Mouse (Mus musculus) embryonic stem cell, embryonic (primary cell): ENCODE results near the gene Abl1.

ENCODE experiments used
- CTCF ChIA-PET, 4 experiments: fragments of 300-600 bp in 2 of 4; fragments of 350-600 bp in 2 of 4; sonication (Branson Sonifier 250); formaldehyde crosslinking; loops; one replicate each; lab custom pipeline; 2022; ENCODE audit warnings: inconsistent platforms in 2 of 4; lab: Charles Lee
- POLR2A ChIA-PET, 4 experiments: fragments of 300-600 bp in 2 of 4; fragments of 350-600 bp in 2 of 4; sonication (Branson Sonifier 250); formaldehyde crosslinking; loops; one replicate each; lab custom pipeline; 2022; ENCODE audit warnings: antibody characterized with exemption in 4 of 4, inconsistent platforms in 1 of 4; lab: Charles Lee

The Abl1 gene

GRCm38 (mm10) chr2:31785074-31785473 lies 96.9 kb downstream of the Abl1 start:
- ChIA-PET POLR2A (interaction anchor here in 3 of 4 experiments (0.5 to 1.4 kb wide), 6 partner anchors 11 to 347 kb away, joined by 3 to 7 read pairs (median 3); partner anchors contain the start of gene Qrfp (in 1 of the 3)), CTCF (interaction anchor here (0.5 to 3.3 kb wide), 48 partner anchors 8 to 1545 kb away, joined by 3 to 24 read pairs (median 4); partner anchors contain the start of gene Abl1 (in 2 of the 4))

- CTCF ChIA-PET: interaction anchor here in 3 of 4 experiments (0.6 to 3.3 kb wide), 19 partner anchors 10 to 102 kb away, joined by 3 to 11 read pairs (median 4); partner anchors contain the start of genes Lamc3 (in 1 of the 3) and Qrfp (in 1 of the 3)
- POLR2A ChIA-PET: interaction anchor here in 2 of 4 experiments (0.5 to 2.4 kb wide), 3 partner anchors 13 to 171 kb away, joined by 3 to 7 read pairs (median 3); no protein-coding TSS in a partner anchor
These were observed 98.9 kb downstream of the Abl1 start for GRCm38 (mm10) chr2:31787029-31787428.

GRCm38 (mm10) chr2:31788227-31788626 lies 100.1 kb downstream of the Abl1 start:
- POLR2A ChIA-PET: interaction anchor here in 1 of 4 experiments (1.0 to 2.4 kb wide), 4 partner anchors 15 to 251 kb away, joined by 3 to 7 read pairs (median 4); no protein-coding TSS in a partner anchor
- CTCF ChIA-PET: interaction anchor here (0.7 to 2.1 kb wide), 9 partner anchors 16 to 1041 kb away, joined by 3 to 9 read pairs (median 4); partner anchors contain the start of gene Qrfp (in 1 of the 4)

- POLR2A ChIA-PET: interaction anchor here in 2 of 4 experiments (0.6 to 1.6 kb wide), 8 partner anchors 9 to 200 kb away, joined by 3 to 5 read pairs (median 3); no protein-coding TSS in a partner anchor
These were observed 101.0 kb downstream of the Abl1 start for GRCm38 (mm10) chr2:31789215-31789614.

GRCm38 (mm10) chr2:31790728-31791251 lies 102.6 kb downstream of the Abl1 start:
- CTCF ChIA-PET: interaction anchor here in 1 of 4 experiments (0.6 kb wide), 2 partner anchors 33 to 336 kb away, joined by 3 read pairs; no protein-coding TSS in a partner anchor
- POLR2A ChIA-PET: interaction anchor here in 1 of 4 experiments (1.0 to 2.4 kb wide), 2 partner anchors 10 to 31 kb away, joined by 4 to 6 read pairs; no protein-coding TSS in a partner anchor

More at GRCm38 (mm10) chr2:31789215-31789614, 101.0 kb downstream of the Abl1 start:
- CTCF ChIA-PET: interaction anchor here in 1 of 4 experiments (0.9 kb wide), 1 partner anchor 87 kb away, joined by 3 read pairs; no protein-coding TSS in a partner anchor

- ChIA-PET POLR2A (interaction anchor here in 2 of 4 experiments (0.6 to 2.4 kb wide), 4 partner anchors 10 to 166 kb away, joined by 3 to 6 read pairs (median 4); no protein-coding TSS in a partner anchor), CTCF (no interaction called here)
These were observed 103.1 kb downstream of the Abl1 start for GRCm38 (mm10) chr2:31791260-31791659.

- ChIA-PET CTCF (interaction anchor here in 1 of 4 experiments (1.4 kb wide), 1 partner anchor 109 kb away, joined by 6 read pairs; no protein-coding TSS in a partner anchor), POLR2A (no interaction called here)
These were observed 104.4 kb downstream of the Abl1 start for GRCm38 (mm10) chr2:31792611-31793010.

GRCm38 (mm10) chr2:31796943-31797342 lies 108.8 kb downstream of the Abl1 start:
- POLR2A ChIA-PET: interaction anchor here in 1 of 4 experiments (0.7 kb wide), 1 partner anchor 252 kb away, joined by 4 read pairs; no protein-coding TSS in a partner anchor

GRCm38 (mm10) chr2:31801416-31801815 lies 113.2 kb downstream of the Abl1 start:
- ChIA-PET CTCF (interaction anchor here (0.6 to 3.2 kb wide), 13 partner anchors 9 to 1689 kb away, joined by 3 to 16 read pairs (median 5); partner anchors contain the start of genes Abl1 (in 1 of the 4) and Qrfp (in 1 of the 4)), POLR2A (interaction anchor here in 3 of 4 experiments (0.5 to 2.7 kb wide), 15 partner anchors 9 to 770 kb away, joined by 3 to 8 read pairs (median 4); partner anchors contain the start of genes Qrfp (in 2 of the 3), Abl1 (in 1 of the 3) and Nup214 (in 1 of the 3))

More at GRCm38 (mm10) chr2:31796943-31797342, 108.8 kb downstream of the Abl1 start:
- CTCF ChIA-PET: interaction anchor here in 2 of 4 experiments (1.4 to 1.5 kb wide), 3 partner anchors 10 to 12 kb away, joined by 3 to 7 read pairs (median 3); no protein-coding TSS in a partner anchor

GRCm38 (mm10) chr2:31802811-31803210 lies 114.6 kb downstream of the Abl1 start:
- POLR2A ChIA-PET: interaction anchor here in 1 of 4 experiments (1.5 kb wide), 1 partner anchor 8 kb away, joined by 3 read pairs; the partner anchor contains the start of gene Qrfp
- CTCF ChIA-PET: interaction anchor here in 2 of 4 experiments (2.6 to 3.2 kb wide), 2 partner anchors 21 kb away, joined by 11 to 16 read pairs; no protein-coding TSS in a partner anchor

- ChIA-PET POLR2A (interaction anchor here in 2 of 4 experiments (0.5 to 2.0 kb wide), 2 partner anchors 68 to 123 kb away, joined by 3 to 4 read pairs; no protein-coding TSS in a partner anchor), CTCF (interaction anchor here in 1 of 4 experiments (1.1 kb wide), 1 partner anchor 16 kb away, joined by 5 read pairs; no protein-coding TSS in a partner anchor)
These were observed 115.3 kb downstream of the Abl1 start for GRCm38 (mm10) chr2:31803480-31803879.

GRCm38 (mm10) chr2:31806639-31807382 lies 118.6 kb downstream of the Abl1 start:
- CTCF ChIA-PET: interaction anchor here in 1 of 4 experiments (2.2 kb wide), 1 partner anchor 17 kb away, joined by 6 read pairs; no protein-coding TSS in a partner anchor

GRCm38 (mm10) chr2:31808410-31809357 lies 120.5 kb downstream of the Abl1 start:
- CTCF ChIA-PET: interaction anchor here (0.5 to 3.8 kb wide), 15 partner anchors 9 to 596 kb away, joined by 3 to 29 read pairs (median 4); no protein-coding TSS in a partner anchor
- POLR2A ChIA-PET: interaction anchor here in 3 of 4 experiments (0.5 to 1.7 kb wide), 9 partner anchors 11 to 521 kb away, joined by 3 to 4 read pairs (median 3); partner anchors contain the start of genes Abl1 (in 1 of the 3) and Fam78a (in 1 of the 3)

More at GRCm38 (mm10) chr2:31806639-31807382, 118.6 kb downstream of the Abl1 start:
- POLR2A ChIA-PET: no interaction called here

- ChIA-PET CTCF (interaction anchor here (0.6 to 3.8 kb wide), 14 partner anchors 9 to 595 kb away, joined by 3 to 29 read pairs (median 4); no protein-coding TSS in a partner anchor), POLR2A (interaction anchor here in 2 of 4 experiments (0.5 to 1.7 kb wide), 6 partner anchors 9 to 520 kb away, joined by 3 to 8 read pairs (median 4); partner anchors contain the start of genes Abl1 (in 1 of the 2) and Fam78a (in 1 of the 2))
These were observed 121.2 kb downstream of the Abl1 start for GRCm38 (mm10) chr2:31809358-31809740.

GRCm38 (mm10) chr2:31810444-31810843 lies 122.3 kb downstream of the Abl1 start, which contains the start of gene Qrfp:
Gene Qrfp (minus strand): TSS chr2:31810580.
- ChIA-PET POLR2A (interaction anchor here in 3 of 4 experiments (0.5 to 1.7 kb wide), 8 partner anchors 8 to 284 kb away, joined by 3 to 17 read pairs (median 4); partner anchors contain the start of gene Abl1 (in 1 of the 3)), CTCF (interaction anchor here (0.6 to 3.8 kb wide), 10 partner anchors 9 to 107 kb away, joined by 3 to 29 read pairs (median 4); no protein-coding TSS in a partner anchor)
